Mouse (Mus musculus): ENCODE results near the gene Chd2.

The Chd2 gene

GRCm38 (mm10) chr7:73402671-73403070 is 139.0 kb downstream of the Chd2 start:
- DNase-seq (ENCODE audit: inconsistent ontology term) = no peak

DNA sequence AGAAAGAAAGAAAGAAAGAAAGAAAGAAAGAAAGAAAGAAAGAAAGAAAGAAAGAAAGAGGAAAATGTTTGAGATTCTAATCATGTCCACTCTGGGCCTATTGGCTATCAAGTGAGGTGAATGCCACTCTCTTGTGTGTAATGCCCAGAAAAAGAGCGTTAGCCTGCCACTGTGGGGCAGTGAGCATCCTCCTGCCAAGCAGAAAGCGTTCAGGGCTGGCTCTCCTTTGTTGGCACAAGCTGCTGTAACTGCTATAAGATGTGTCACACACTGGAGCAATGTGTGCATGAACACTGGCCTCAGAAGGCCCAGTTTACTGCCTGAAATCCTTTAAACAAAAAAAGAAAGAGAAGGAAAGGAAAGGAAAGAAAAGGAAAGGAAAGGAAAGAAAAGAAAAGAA is 139.5 kb downstream of the Chd2 start:
- DNase-seq (ENCODE audit: inconsistent ontology term) = peak; percentile 54

- DNase-seq (ENCODE audit: inconsistent ontology term) = peak; percentile 58
Measured at GRCm38 (mm10) chr7:73400051-73400916, 141.3 kb downstream of the Chd2 start.

DNA sequence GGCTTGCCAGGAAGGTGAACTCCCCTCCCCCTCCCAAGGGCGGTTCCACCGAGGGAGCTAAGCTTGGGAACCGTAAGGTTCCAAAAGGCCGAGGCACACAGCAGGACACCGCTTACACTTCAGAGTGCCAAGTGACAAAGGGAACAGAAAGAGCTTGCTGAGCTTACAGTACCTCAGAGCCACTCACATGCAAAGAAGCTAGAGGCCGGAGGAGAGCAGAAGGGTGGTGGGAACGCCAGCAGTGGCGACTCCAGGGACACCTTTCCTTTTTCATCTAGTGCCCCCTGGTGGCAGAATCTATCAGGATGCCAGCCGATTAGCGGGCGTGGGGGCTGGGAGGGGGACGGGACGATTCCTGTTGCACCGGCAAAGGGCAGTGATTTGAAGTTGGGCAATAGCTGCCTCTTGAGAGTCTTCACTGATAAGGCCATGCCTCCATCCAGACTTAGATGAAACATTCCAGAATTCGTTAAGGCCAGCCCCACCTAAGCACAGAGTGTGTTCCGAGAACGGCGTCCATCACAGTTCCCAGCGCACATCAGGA is 142.1 kb downstream of the Chd2 start:
- peak; percentile 82 for DNase-seq (ENCODE audit: inconsistent ontology term)

DNA sequence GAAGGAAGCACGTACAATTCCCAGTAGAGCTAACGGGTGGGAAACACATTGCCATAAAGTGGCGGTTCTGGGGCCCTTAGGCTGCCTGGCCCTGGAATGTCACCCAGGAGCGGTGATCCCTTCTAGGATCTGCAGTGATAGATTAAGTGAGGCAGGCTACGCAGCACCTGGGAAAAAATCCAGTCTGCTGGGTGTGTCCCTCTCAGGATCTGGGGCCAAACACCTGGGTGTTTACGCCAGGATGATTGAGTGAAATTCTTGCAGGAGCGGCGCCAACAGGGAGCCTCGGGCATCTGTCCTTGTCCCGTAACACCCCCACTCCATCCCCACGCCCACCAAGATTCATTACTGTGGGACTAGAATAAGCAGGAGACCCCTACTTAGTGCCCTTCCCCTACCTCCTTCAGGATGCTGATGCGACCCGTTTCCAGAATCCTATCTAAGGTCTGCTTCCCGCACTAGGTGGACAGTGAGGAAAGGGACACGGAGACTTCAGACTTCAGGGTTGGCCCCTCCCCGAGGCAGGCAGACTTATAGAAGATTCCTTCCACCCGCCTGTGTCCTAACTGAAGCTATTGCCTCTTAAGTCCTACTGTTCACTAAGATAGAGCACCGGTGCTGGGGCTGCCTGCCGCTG is 142.7 kb downstream of the Chd2 start:
- no peak for DNase-seq (ENCODE audit: inconsistent ontology term)

DNA sequence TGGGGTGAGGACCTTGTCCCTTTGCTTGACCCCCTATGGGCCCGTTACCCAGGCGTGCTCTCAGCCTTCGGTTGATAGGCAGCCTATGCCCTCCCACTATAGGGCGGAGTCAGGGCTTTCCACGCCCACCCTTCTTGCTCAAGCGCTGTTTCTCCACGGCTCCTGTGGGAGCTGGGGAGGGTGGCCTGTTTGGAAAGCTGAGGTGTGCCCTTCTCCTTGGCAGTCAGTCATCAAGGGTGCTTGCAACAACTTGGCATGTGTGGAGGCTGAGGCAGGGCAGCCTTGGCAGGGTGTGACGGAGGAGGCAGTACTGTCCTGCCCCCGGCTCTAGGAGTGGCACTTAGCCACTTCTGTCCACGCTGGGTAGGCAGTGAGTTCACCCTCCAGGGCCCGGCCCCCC is 143.3 kb downstream of the Chd2 start:
- peak; percentile 42 for DNase-seq (ENCODE audit: inconsistent ontology term)

- DNase-seq (ENCODE audit: inconsistent ontology term) = peak; percentile 17
Measured at GRCm38 (mm10) chr7:73394013-73394409, 147.6 kb downstream of the Chd2 start.

GRCm38 (mm10) chr7:73393307-73394012 is 148.2 kb downstream of the Chd2 start:
- peak; percentile 17 for DNase-seq (ENCODE audit: inconsistent ontology term)

DNA sequence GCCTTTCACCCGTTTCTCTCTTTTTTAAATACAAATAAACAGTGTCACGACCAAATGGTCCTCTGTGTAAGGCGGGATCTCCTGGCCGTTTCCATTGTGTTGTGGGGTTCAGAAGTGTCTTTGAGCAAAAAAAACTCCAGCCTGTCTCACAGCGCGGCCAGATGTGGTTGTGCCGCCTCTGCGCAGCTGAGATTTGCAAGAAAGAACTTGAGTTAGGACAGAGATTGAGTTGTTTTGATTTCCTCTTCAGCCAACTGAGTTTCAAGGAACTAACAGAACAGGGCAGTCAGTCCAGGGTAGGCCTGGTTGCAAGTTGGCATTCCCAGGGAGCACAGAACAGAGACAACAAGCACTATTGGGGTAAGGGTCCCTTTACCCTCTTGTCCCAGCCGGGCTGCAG is 149.3 kb downstream of the Chd2 start:
- peak; percentile 40 for DNase-seq (ENCODE audit: inconsistent ontology term)

- DNase-seq (ENCODE audit: inconsistent ontology term) = peak; percentile 70
Measured at GRCm38 (mm10) chr7:73391518-73392321, 149.9 kb downstream of the Chd2 start.

DNA sequence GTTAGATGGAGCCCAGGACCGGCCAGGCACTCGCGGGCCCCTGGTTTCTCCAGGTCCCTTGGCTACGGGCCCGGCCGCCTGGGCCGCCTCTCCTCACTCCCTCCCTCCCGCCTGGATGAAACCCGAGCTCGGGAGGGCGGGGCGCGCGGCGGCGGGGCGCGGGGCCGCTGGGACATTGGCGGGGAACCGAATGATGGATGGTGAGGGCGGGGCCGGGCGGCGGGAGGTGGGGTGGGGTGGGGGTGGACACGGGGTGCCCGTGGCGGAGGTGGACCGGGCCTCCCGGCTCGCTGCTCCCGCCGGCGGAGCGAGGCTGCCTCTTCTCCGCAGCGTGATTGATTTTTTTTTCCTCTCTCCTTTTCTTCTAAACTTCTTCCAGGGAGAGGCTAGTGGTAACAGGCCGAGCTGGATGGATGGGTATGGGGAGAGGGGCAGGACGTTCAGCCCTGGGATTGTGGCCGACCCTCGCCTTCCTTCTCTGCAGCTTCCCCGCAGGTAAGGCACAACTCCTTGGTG is 150.6 kb downstream of the Chd2 start:
- DNase-seq (ENCODE audit: inconsistent ontology term) = peak; percentile 98

- DNase-seq (ENCODE audit: inconsistent ontology term) = no peak
Measured at GRCm38 (mm10) chr7:73390426-73391001, 151.1 kb downstream of the Chd2 start.

- peak; percentile 42 for DNase-seq (ENCODE audit: inconsistent ontology term)
Measured at GRCm38 (mm10) chr7:73389871-73390294, 151.7 kb downstream of the Chd2 start.

DNA sequence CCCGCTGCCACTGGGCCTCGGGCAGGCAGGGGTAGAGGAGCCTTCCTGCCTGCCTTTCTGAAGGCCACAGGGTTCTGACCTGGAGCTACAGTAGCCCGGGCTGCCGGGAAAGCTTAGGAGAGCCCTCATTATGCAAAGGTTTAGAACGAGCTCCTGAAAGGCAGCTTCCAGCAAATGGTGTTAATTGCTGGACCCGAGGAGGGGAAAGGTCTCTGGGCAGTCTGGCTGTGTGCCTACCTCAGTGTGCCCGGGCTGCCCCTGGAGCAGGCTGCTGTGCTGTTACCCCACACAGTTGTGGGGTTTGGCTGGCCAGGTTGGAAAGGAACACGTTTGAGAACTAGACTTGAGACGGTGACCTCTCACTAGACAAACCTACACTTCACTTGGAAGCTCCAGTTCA is 152.2 kb downstream of the Chd2 start:
- no peak for DNase-seq (ENCODE audit: inconsistent ontology term)

- DNase-seq (ENCODE audit: inconsistent ontology term) = no peak
Measured at GRCm38 (mm10) chr7:73388866-73389265, 152.8 kb downstream of the Chd2 start.

DNA sequence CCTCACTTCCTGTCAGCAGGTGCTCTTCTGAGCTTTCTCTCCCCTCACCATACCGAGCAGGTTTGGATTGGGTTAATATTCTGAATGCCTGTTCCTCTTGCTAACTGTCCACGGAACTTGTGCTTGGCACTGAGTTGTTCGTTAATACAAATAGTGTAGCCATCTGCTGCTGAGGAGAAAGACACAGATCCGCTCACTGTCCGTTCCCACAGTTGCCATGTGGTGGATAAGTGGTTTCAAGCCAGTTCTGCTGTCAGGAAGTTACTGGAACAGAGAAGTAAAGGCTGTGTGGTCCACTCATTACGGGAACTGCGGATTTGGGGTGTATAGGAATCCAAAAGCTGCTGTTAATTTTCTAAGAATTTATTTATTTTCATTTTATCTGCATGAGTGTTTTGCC is 158.8 kb downstream of the Chd2 start:
- DNase-seq (ENCODE audit: inconsistent ontology term) = no peak

DNA sequence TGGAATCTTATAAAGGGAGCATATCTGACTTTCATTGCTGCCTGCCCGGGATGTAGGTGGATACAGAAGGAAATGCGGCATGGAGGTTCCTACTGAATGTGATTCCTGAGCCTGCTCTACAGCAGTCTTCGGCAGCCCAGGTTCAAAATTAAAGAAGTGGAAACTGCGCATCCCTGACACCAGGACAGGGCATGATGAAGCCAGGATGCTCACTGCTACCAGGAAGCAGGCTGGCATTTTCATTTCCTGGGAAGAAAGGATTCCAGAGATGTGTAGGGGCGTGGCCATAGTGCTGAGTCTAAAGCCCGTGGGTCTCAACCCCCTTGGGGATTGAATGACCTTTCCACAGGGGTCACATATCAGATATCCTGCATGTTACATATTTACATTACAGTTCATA is 163.6 kb downstream of the Chd2 start:
- no peak for DNase-seq (ENCODE audit: inconsistent ontology term)

DNA sequence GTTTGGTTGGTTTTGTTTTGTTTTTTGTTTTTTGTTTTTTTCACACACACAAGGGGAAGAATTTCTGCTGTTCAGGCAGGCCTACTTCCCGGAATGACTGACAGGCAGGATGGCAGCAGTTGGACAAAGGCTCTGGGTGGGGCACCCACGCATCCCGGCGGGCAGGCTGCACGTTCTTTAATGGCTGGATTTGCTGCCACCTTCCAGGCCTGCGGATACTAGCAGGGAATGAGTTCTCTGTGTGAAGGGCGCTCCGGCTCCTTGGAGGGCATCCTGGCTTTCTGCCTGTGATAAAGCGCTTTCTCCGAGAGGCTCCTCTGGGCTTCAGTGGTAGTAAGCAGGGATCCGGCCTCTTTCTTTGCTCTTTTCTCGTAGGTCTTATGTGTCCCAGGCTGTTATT is 164.3 kb downstream of the Chd2 start:
- no peak for DNase-seq (ENCODE audit: inconsistent ontology term)
